Mouse (Mus musculus) v-Abl transformed pro-B cells (cell line): ENCODE measurements around the gene Wdpcp.
"Not testable (repeated sequence)": the region's sequence is repeated elsewhere in the genome, so short reads cannot be mapped to it uniquely, and the experiment has no call there.

Experiments used
- in situ Hi-C, 2 experiments: fragments of 400-800 bp; cut with MboI; formaldehyde crosslinking; loops; one replicate each; pipeline ENCODE4 v1.15.1; 2025; ENCODE audit not compliant: unreplicated experiment in 2 of 2

Gene Wdpcp

GRCm38 (mm10) chr11:21571700-21572381 is at the start of gene Wdpcp, which contains the start of gene Mdh1:
Gene Wdpcp (plus strand): TSS chr11:21572235.
Gene Mdh1 (minus strand): TSS chr11:21572367.
- in situ Hi-C loops = loop anchor here in 1 of 2 experiments (25.0 kb wide), 4 partner anchors 260 to 1415 kb away; partner anchors contain the start of genes Cct4, Commd1, Gm28048 and Peli1

- in situ Hi-C loops = no loop called here
Measured at GRCm38 (mm10) chr11:21528676-21529394, 43.2 kb upstream of the Wdpcp start.

GRCm38 (mm10) chr11:21530856-21531255 is 41.2 kb upstream of the Wdpcp start:
- in situ Hi-C loops = not testable (repeated sequence)

GRCm38 (mm10) chr11:21540072-21540471 is 32.0 kb upstream of the Wdpcp start:
- in situ Hi-C loops = no loop called here

- in situ Hi-C loops = no loop called here
Measured at GRCm38 (mm10) chr11:21540622-21541021, 31.4 kb upstream of the Wdpcp start.

GRCm38 (mm10) chr11:21542731-21543130 is 29.3 kb upstream of the Wdpcp start:
- in situ Hi-C loops = no loop called here

GRCm38 (mm10) chr11:21545021-21545420 is 27.0 kb upstream of the Wdpcp start:
- in situ Hi-C loops = no loop called here

- in situ Hi-C loops = no loop called here
Measured at GRCm38 (mm10) chr11:21545951-21546350, 26.1 kb upstream of the Wdpcp start.

GRCm38 (mm10) chr11:21546671-21547070 is 25.4 kb upstream of the Wdpcp start:
- in situ Hi-C loops = no loop called here

GRCm38 (mm10) chr11:21547518-21547917 is 24.5 kb upstream of the Wdpcp start:
- in situ Hi-C loops = no loop called here

- in situ Hi-C loops = no loop called here
Measured at GRCm38 (mm10) chr11:21549052-21549451, 23.0 kb upstream of the Wdpcp start.

GRCm38 (mm10) chr11:21549754-21550153 is 22.3 kb upstream of the Wdpcp start:
- in situ Hi-C loops = loop anchor here in 1 of 2 experiments (25.0 kb wide), 4 partner anchors 237 to 1438 kb away; partner anchors contain the start of genes Cct4, Commd1, Gm28048 and Peli1

- in situ Hi-C loops = loop anchor here in 1 of 2 experiments (25.0 kb wide), 4 partner anchors 238 to 1437 kb away; partner anchors contain the start of genes Cct4, Commd1, Gm28048 and Peli1
Measured at GRCm38 (mm10) chr11:21550222-21551173, 21.5 kb upstream of the Wdpcp start.

- in situ Hi-C loops = loop anchor here in 1 of 2 experiments (25.0 kb wide), 4 partner anchors 240 to 1435 kb away; partner anchors contain the start of genes Cct4, Commd1, Gm28048 and Peli1
Measured at GRCm38 (mm10) chr11:21552049-21552448, 20.0 kb upstream of the Wdpcp start.

GRCm38 (mm10) chr11:21559727-21560126 is 12.3 kb upstream of the Wdpcp start:
- in situ Hi-C loops = loop anchor here in 1 of 2 experiments (25.0 kb wide), 4 partner anchors 247 to 1428 kb away; partner anchors contain the start of genes Cct4, Commd1, Gm28048 and Peli1

GRCm38 (mm10) chr11:21561347-21561746 is 10.7 kb upstream of the Wdpcp start:
- in situ Hi-C loops = loop anchor here in 1 of 2 experiments (25.0 kb wide), 4 partner anchors 249 to 1426 kb away; partner anchors contain the start of genes Cct4, Commd1, Gm28048 and Peli1

- in situ Hi-C loops = loop anchor here in 1 of 2 experiments (25.0 kb wide), 4 partner anchors 251 to 1424 kb away; partner anchors contain the start of genes Cct4, Commd1, Gm28048 and Peli1
Measured at GRCm38 (mm10) chr11:21563617-21564325, 8.3 kb upstream of the Wdpcp start.

- in situ Hi-C loops = loop anchor here in 1 of 2 experiments (25.0 kb wide), 4 partner anchors 253 to 1422 kb away; partner anchors contain the start of genes Cct4, Commd1, Gm28048 and Peli1
Measured at GRCm38 (mm10) chr11:21564681-21565405, 7.2 kb upstream of the Wdpcp start.
